Mouse (Mus musculus): ENCODE data around the gene Fam53a.

Fam53a gene

DNA sequence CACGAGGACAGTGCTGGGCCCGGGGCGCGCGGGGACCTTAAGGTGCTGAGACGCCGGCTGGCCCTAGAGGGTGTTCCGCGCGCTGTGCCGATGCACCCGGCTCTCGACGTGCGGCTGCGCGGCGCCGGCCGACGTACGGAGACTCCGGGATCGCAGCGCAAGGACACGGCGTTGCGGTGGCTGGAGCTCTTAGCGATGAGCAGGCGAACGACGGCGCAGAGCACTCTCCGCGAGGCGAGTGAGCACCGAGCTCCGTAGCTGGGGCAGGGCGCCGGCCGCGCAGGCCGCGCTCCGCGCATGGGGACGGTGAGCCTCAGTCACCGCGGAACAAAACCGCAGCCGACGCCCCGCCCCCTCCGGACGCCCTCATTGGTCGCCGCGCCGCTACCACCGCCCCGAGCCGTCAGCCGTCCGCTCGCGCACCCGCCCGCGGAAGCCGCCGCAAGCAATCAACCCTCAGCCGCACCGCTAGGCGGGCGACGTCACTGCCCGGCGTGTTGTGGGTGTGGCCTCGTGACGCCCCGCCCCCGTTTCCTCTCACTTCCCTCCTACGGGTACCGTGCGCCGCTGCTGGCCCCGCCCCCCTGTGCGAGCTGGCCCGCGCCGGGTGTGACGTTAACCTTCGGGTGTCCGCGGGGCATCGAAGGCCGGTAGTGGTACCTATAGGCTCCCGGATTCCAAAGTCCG is at the start of gene Fam53a, which contains the start of gene Gm9903:
TSS of gene Fam53a (minus strand) at position 335 of the 687 bp plus-strand sequence.
TSS of gene Gm9903 (plus strand) at position 625 of the 687 bp plus-strand sequence.
- TF ChIP-seq GATA4 (IDR thresholded peaks at IDR 0.05; ENCODE audit: insufficient replicate concordance, low read length), result no peak; the same call in 1 of the 2 replicates

DNA sequence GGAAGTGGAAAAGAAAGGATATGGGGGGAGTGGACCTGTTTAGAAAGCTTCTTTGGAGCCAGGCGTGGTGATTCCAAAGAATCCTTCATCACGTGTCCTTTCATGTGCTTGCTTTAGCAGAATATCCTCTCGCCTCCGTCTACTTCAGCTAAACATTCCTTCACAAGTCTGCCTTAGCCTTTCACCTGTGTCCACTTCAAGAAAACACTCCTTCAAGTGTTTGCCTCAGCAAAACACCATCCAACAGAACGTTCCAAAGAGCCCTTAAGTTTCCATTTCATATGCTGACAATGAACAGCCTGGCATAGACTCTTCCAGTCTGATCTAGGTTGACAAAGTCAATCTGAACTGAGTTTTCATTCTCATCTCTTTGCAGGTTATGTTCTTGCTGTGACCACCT is 48.8 kb upstream of the Fam53a start:
- TF ChIP-seq GATA4 (IDR thresholded peaks at IDR 0.05; ENCODE audit: insufficient replicate concordance, low read length), result no peak

DNA sequence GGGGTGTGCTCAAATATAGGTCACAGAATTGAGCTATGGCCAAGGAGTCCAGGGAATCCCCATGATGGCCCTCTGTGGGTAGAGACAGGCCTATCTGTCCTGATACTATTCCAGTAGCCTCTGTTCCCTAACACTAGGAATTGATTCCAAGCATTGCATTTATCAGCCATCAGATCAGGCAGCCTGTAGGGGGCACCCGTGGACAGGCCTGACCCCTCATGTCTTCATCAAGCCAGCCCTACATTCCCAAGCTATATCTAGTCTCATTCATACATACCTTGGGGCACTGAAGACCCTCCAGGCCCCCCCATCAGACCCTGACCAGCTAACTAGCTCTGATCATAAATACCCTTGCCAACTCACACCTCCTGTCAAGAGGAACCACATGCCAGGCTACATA is 46.5 kb upstream of the Fam53a start:
- TF ChIP-seq GATA4 (IDR thresholded peaks at IDR 0.05; ENCODE audit: insufficient replicate concordance, low read length), result no peak

DNA sequence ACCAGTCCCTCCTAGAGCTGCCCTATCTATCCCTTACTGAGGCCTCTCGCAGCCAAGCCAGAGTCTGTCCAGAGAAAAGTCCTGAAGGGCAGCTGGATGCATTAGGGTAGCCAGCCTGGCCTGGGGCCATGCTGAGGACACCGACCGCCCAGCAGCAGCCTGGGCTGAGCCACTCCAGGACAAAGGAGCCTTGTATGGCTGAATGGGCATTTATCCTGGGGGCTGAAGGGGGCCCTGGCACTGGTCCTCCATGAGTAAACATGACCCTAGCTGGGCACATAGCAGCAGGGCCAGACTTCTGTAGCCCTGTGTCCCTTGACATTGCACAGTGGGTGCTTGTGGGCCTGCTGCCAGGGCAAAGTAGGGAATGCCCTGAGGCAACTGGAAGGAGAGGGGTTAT is 45.0 kb upstream of the Fam53a start:
- no peak for TF ChIP-seq GATA4 (IDR thresholded peaks at IDR 0.05; ENCODE audit: insufficient replicate concordance, low read length)

DNA sequence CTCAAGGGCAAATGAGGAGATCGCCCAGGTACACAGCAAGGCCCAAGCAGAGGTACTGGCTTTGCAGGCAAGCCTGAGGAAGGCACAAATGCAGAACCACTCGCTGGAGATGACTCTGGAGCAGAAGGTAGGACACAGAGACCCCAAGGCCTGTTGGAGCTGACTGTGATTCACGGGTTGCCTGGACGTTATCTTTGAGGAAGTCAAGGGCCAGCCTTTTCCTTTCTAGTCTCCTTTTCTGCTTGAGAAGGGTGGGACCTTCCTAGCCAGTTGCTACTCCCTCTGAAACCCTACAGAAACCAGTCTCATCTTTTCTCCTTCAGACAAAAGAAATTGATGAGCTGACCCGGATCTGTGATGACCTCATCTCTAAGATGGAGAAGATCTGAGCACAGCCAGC is 42.2 kb upstream of the Fam53a start:
- no peak for TF ChIP-seq GATA4 (IDR thresholded peaks at IDR 0.05; ENCODE audit: insufficient replicate concordance, low read length)

DNA sequence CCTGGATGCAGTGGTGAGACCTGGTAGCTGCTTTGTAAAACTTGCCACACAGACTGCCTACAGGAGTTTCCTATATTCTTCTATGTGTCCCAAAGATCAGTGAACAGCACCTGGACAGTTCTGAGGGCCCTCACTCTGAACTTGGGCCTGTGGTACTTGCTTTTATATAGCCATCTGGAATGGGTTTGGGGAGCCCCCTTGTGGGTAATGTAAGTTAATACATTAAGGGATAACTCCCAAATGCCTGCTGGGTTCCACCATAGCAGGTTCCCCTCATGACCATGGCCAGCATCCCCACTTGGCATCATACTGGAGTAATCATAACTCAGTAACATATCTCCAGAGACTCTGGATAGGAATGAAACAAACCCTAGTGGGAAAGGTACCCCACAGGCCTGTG is 38.8 kb upstream of the Fam53a start:
- TF ChIP-seq GATA4 (IDR thresholded peaks at IDR 0.05; ENCODE audit: insufficient replicate concordance, low read length), result no peak

DNA sequence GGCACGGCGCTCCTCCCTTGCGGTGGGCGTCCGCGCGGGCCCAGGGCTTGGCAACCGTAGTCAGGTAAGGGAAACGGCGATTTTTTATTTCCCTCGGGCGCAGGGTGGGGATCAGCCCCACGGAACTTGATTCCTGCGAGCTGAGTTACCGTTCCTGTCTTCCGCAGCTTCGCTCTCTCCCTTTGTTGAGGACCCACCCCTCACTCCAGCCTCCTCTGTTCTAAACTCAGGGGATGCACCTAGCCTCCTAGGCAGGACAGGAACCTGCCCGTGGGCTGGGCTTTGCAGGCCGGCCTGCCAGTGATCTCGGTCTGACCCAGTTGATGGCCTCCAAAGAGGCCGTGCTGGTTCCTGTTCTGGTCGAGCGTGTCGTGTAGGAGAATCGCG is 29.2 kb upstream of the Fam53a start:
- no peak for TF ChIP-seq GATA4 (IDR thresholded peaks at IDR 0.05; ENCODE audit: insufficient replicate concordance, low read length)

DNA sequence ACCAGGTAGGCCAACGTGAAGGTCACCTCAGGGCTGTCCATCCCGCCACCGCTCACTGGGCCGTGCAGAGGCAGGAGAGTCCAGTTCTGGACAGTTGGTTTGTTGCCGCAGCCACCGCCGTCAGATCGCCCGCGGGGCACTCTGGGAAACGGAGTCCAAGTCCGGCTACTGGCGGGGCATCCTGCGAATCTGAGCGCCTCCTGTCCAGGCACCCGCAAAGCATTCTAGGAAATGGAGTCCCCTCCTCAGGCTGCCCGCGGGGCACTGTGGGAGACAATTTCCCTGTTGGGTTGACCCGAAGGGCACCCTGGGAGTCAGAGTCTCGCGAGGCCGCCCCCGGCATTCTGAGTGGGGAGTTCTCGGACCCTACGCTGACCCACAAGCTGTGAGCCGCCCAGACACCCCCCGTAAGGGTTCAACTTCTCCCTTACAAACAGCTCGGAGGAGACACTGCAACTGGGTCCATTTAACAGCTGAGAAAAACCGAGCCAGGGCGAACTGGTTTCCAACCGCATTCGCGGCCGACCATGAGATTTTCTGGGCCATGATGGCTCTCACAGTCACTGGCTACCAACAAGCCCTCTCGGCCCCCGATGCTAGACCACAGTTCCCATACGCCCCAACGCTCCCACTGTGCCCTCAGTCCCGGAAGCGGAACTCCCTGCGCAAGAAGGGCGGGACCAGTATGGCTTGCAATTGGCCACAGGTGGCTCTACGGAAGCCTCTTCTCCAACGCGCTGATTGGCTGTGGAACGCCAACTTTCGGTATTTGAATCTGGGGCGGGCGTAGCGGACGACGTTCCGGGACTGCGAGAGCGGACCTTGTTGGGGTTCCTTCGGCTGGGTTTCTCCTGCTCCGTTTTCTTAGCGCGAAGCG is 28.6 kb upstream of the Fam53a start, which contains the start of the genes Tacc3 and Tmem129:
TSS of gene Tacc3 (plus strand) at position 342 of the 877 bp plus-strand sequence.
TSS of gene Tmem129 (minus strand) at position 630 of the 877 bp plus-strand sequence.
- TF ChIP-seq GATA4 (IDR thresholded peaks at IDR 0.05; ENCODE audit: insufficient replicate concordance, low read length), result no peak; the same call in 1 of the 2 replicates

DNA sequence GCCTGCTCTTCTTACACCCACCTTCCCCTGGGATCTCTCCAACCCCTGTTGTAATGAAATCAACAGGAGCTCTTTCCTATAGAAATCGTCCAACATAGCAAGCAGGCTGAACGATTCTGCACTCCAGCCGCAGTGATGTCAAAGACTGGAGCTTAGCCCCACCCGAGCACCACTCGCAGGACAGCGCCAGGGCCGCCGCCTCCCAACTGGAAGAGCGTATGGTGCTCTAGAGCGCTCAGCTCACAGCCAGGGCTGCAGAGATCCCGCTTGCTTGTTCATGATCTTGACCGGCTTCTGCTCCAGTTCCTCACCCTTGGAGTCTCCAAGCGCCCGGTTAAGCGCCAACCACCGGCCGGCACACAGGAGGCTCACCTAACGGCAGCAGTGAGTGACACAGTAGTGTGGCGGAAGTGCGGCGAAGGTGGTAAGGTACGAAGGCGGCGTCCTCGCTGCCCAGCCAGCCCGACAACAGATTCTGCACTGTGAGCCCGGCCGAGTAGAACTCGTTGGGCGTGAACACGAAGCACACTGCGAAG is 27.9 kb upstream of the Fam53a start:
- TF ChIP-seq GATA4 (IDR thresholded peaks at IDR 0.05; ENCODE audit: insufficient replicate concordance, low read length), result no peak

DNA sequence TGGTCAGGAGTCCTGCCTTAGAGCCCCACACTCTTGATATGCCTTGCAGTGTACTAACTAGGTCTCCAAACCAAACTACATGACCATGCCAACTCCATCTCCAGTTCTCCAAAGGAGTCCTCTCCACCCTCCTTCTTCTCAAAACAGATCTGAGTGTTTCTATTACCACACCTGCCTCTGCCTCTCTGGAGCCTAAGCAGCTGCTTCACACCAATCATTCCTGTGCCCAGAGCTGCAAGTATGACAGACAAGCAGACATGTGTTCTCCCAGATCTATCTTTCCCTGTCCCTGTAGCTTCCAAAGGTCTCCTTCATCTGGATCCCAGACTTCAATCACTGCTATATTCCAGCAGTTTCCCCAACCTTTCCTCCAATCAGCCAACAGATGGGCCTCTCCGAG is 27.3 kb upstream of the Fam53a start:
- TF ChIP-seq GATA4 (IDR thresholded peaks at IDR 0.05; ENCODE audit: insufficient replicate concordance, low read length), result no peak

DNA sequence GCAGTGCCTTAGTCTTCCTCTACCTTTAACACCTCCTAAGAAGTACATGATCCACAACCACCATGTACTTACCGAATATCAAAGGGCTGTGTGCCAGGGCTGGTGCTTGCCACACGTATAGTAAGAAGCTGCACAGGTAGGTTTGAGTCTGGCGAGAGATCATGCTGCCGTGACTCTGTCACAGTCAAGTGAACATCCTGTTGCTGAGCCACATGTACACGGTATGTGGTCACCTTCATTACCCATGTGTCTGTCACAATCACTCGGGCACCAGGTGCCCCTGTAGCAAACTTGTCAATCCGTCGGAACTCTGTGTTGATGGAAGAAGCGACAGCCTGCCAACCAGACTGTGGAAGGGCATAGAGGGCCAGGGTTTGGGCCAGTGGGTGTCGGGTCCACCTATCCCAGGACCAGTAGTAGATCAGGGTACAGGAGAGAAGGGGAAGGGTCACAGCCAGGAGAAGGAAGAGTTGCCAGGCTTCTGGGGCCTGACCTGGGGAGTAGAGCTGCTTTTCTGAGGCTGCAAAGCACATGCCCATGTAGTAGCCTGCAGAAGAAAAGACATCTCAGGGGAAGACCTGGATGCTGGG is 25.9 kb upstream of the Fam53a start:
- no peak for TF ChIP-seq GATA4 (IDR thresholded peaks at IDR 0.05; ENCODE audit: insufficient replicate concordance, low read length)

DNA sequence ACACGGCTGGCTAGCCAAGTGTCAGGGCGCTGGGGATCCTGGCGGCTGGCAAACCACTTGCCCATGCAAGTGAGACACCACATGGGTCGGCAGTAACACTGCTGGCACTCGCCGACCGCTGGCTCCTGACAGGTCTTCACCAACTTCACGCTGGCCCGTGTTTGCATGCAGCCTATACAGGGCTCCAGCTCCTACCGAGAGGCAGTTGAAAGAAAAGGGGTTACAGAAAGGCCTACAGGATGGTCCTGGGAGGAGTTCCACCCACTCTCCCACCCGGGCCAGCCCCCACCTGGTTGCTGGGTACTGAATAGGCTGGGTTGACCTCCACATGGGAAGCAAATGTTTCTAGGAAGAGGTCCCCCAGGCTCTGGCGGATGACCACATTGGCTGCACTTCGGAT is 25.0 kb upstream of the Fam53a start:
- TF ChIP-seq GATA4 (IDR thresholded peaks at IDR 0.05; ENCODE audit: insufficient replicate concordance, low read length), result no peak

DNA sequence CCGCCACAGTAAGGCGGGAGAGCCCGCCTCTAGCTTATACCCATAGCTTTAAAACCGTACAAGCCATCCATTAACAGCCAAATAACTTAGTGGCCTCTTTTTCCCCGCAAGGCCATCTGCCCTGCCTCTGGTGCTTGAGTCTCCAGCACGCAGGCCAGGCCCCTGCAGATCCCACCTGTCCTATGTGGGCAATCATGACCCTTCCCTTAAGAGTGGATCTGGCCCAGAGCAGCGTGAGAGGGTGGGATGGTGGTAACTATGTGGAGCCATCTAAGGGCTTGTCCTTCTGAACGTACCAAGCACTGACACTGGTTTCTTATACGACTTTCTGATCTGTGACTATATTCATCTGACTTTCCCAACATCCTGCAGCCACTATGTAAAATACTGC is 23.3 kb upstream of the Fam53a start:
- no peak for TF ChIP-seq GATA4 (IDR thresholded peaks at IDR 0.05; ENCODE audit: insufficient replicate concordance, low read length)

DNA sequence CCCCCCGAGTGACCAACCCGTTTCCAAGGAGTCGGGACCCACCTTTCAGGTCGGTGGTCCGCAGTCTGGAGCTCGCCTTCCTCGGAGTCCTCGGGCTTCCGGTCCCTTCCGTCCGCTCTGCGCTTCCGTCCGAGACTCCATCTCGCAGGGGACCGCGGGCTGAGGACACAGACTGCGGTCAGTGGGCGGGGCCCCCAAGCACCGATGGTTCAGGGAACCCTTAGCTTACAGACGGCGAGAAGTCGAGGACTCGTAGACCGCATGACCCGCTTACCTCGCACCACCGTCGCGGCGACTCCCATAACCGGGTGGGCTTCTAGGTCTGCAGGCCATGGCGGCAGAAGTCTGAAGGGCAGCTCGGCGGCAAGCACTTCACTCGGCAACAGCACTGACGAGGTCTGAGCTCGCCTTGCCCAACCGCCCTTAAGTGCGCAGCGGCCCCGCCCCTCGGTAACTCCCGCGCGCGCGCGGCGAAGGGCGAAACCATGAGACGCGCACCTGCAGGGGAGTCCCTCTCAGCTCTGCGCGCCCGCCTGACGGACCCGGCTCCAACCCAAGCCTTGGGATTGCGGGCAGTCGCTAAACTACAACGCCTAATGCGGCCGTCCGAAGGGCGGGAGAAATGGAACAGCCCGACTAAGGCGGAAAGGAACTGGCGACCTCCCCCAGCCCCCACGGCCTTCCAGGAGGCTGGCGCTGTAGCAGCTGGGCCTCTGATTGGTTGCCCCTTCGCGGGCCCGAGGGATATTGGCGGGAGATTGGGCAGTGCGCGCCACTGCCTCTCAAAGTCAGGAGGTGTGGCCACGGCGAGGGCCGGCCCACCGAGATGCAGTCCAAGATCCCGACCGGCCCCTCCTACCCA is 22.7 kb upstream of the Fam53a start, which contains the start of gene Slbp:
TSS of gene Slbp (minus strand) at position 654 of the 862 bp plus-strand sequence.
- TF ChIP-seq GATA4 (IDR thresholded peaks at IDR 0.05; ENCODE audit: insufficient replicate concordance, low read length), result peak; percentile 63; the same call in 1 of the 2 replicates

Measured in liver, adult (tissue).